Mouse (Mus musculus) right cerebral cortex, adult 18-20 months (tissue): ENCODE measurements at regions not wholly inside any gene's neighbourhood (a gene's known extent, or its start where the extent isn't known, plus 50 kb on each side); places are given as distances from the start of the nearest gene placed in this dataset.

ENCODE experiments used
- DNase-seq: peaks from one replicate; pipeline ENCODE4 v3.0.0; 2022; ENCODE audit warnings: mixed read lengths

- DNase-seq, result peak; percentile 49
Observed at GRCm38 (mm10) chr3:38254896-38255295, 229.7 kb downstream of the Ankrd50 start.

- no peak for DNase-seq
Observed at GRCm38 (mm10) chr3:38251592-38251991, 233.1 kb downstream of the Ankrd50 start.

- DNase-seq, result no peak
Observed at GRCm38 (mm10) chr3:38250552-38250951, 234.1 kb downstream of the Ankrd50 start.

- no peak for DNase-seq
Observed at GRCm38 (mm10) chr3:38248941-38249340, 235.7 kb downstream of the Ankrd50 start.

- no peak for DNase-seq
Observed at GRCm38 (mm10) chr3:38246439-38246838, 238.2 kb downstream of the Ankrd50 start.

GRCm38 (mm10) chr3:38243209-38243608 lies 241.4 kb downstream of the Ankrd50 start:
- no peak for DNase-seq

GRCm38 (mm10) chr3:38237616-38238015 lies 247.0 kb downstream of the Ankrd50 start:
- no peak for DNase-seq

- DNase-seq, result no peak
Observed at GRCm38 (mm10) chr3:38235736-38236083, 248.9 kb downstream of the Ankrd50 start.

- no peak for DNase-seq
Observed at GRCm38 (mm10) chr3:38235033-38235735, 249.5 kb downstream of the Ankrd50 start.

GRCm38 (mm10) chr3:38234534-38234933 lies 250.1 kb downstream of the Ankrd50 start:
- DNase-seq, result no peak

- DNase-seq, result no peak
Observed at GRCm38 (mm10) chr3:38234006-38234405, 250.6 kb downstream of the Ankrd50 start.

GRCm38 (mm10) chr3:38233091-38233490 lies 251.6 kb downstream of the Ankrd50 start:
- DNase-seq, result no peak

GRCm38 (mm10) chr3:38232111-38233076 lies 252.2 kb downstream of the Ankrd50 start:
- no peak for DNase-seq

- DNase-seq, result no peak
Observed at GRCm38 (mm10) chr3:38231506-38231905, 253.1 kb downstream of the Ankrd50 start.

GRCm38 (mm10) chr3:38230796-38231195 lies 253.8 kb downstream of the Ankrd50 start:
- no peak for DNase-seq

- no peak for DNase-seq
Observed at GRCm38 (mm10) chr3:38229686-38230085, 255.0 kb downstream of the Ankrd50 start.

- peak; percentile 14 for DNase-seq
Observed at GRCm38 (mm10) chr3:38229051-38229450, 255.6 kb downstream of the Ankrd50 start.

GRCm38 (mm10) chr3:38227596-38227995 lies 257.0 kb downstream of the Ankrd50 start:
- peak; percentile 46 for DNase-seq

GRCm38 (mm10) chr3:38227121-38227520 lies 257.5 kb downstream of the Ankrd50 start:
- no peak for DNase-seq

- no peak for DNase-seq
Observed at GRCm38 (mm10) chr3:38226147-38226546, 258.5 kb downstream of the Ankrd50 start.

GRCm38 (mm10) chr3:38221834-38222215 lies 262.8 kb downstream of the Ankrd50 start:
- no peak for DNase-seq

GRCm38 (mm10) chr3:38220934-38221833 lies 263.5 kb downstream of the Ankrd50 start:
- DNase-seq, result peak; percentile 46

- no peak for DNase-seq
Observed at GRCm38 (mm10) chr3:38209081-38209480, 275.6 kb downstream of the Ankrd50 start.
